Mouse (Mus musculus) thymus, adult 2 months (tissue): ENCODE measurements around the gene Usp16.

Experiments used
- CTCF ChIP-seq: fragments of 200-500 bp; IDR thresholded peaks from 2 replicates; pipeline ENCODE4 v1.5.1; 2012; ENCODE audit warnings: mild to moderate bottlenecking, control low read depth, low read length, moderate library complexity, borderline replicate concordance; ENCODE audit not compliant: control insufficient read depth, poor library complexity, insufficient read depth; ENCODE audit errors: extremely low read depth
- POLR2A ChIP-seq: fragments of 200-500 bp; IDR thresholded peaks from 2 replicates; pipeline ENCODE4 v1.6.1; 2012; ENCODE audit warnings: mild to moderate bottlenecking, low read length, control low read depth, moderate library complexity; ENCODE audit not compliant: control insufficient read depth, poor library complexity, insufficient read depth; ENCODE audit errors: extremely low read depth

- TF ChIP-seq POLR2A, result no peak
- no peak for TF ChIP-seq CTCF
These were observed 11.3 kb upstream of the Usp16 start for GRCm38 (mm10) chr16:87443245-87443644.
